Mouse (Mus musculus): ENCODE measurements at regions not wholly inside any gene's neighbourhood (a gene's known extent, or its start where the extent isn't known, plus 50 kb on each side); places are given as distances from the start of the nearest gene placed in this dataset.

DNA sequence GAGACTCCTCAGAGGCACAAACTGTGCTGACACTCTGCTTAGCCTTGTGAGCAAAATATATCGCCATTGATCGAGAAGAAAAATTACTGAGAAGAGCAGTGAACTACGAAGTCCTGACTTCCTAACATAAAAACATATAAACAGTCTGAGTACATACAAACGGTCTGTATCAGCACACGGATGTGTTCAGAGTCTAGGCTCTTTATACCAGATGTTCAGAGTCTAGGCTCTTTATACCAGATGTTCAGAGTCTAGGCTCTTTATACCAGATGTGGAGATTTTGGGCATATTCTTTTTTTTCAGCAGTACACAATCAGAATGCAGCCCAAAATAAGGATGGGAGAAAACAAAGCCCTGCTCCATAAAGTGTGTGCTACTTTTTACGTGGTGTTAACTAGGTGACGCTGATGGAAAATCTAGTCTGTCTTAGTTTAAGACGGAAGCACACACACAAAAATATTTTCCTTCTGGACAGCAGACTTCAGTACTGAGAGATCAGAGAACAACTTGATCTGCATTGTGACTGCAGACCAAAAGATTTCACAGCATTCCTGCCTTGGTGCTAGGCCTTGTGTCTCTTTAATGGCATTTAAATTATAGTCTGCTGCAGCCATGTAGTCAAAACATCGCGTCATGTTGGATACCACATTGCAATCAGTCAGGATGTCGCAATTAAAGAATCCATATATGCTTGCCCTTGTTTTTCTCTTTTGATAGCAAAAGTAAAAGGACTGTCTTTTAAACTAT, 233.6 kb downstream of the Ptprc start:
- no peak overlapping the region for H3K9ac ChIP-seq (ENCODE audit: low read depth, low read length)
- no peaks in the 10 kb centered on the region for H3K27me3 ChIP-seq (ENCODE audit: control insufficient read depth, insufficient read depth, low read depth, low read length)
- 86% methylated on average over 11 of the region's 11 CpGs for WGBS
- no peaks in the 10 kb centered on the region for H3K36me3 ChIP-seq (ENCODE audit: control insufficient read depth, insufficient read depth, low read length)
- H3K4me2 ChIP-seq (ENCODE audit: low read length) = no peak overlapping the region
- H3K4me3 ChIP-seq (ENCODE audit: low read depth, low read length) = no peak overlapping the region
- ATAC-seq = no peak
- H3K9me3 ChIP-seq (replicated peaks; ENCODE audit: control insufficient read depth, low read length, poor library complexity, severe bottlenecking) = no peaks in the 10 kb centered on the region
- no peak overlapping the region for H3K27ac ChIP-seq (ENCODE audit: low read length)
- H3K4me1 ChIP-seq (ENCODE audit: control insufficient read depth, insufficient read depth, low read length) = no peaks in the 10 kb centered on the region

DNA sequence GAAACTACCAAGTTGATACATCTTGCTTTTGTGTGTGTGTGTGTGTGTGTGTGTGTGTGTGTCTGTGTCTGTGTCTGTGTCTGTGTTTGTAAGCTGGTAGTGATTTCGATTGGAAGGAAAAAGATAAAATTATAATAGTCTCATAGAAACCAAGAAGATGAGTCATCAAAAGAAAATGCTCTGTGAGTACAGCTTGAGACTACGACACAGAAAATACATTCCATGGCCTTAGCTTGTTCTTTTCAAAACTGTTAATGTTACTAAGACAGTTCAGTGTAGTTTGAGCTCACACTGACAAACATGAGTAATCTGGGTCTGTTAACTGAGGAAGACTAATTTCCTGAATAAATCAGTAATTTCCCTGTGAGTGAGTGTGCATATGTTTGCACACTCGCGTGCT, 239.8 kb downstream of the Ptprc start:
- Histone ChIP-seq H3K27me3 (ENCODE audit: control insufficient read depth, insufficient read depth, low read depth, low read length) (no peaks in the 10 kb centered on the region), H3K9ac (ENCODE audit: low read depth, low read length) (no peak overlapping the region), H3K9me3 (replicated peaks; ENCODE audit: control insufficient read depth, low read length, poor library complexity, severe bottlenecking) (no peaks in the 10 kb centered on the region), H3K27ac (ENCODE audit: low read length) (no peak overlapping the region), H3K4me3 (ENCODE audit: low read depth, low read length) (no peak overlapping the region), H3K4me2 (ENCODE audit: low read length) (no peak overlapping the region), H3K36me3 (ENCODE audit: control insufficient read depth, insufficient read depth, low read length) (peaks cover 10% of the 10 kb centered on the region; the same call in 1 of the 2 replicates), H3K4me1 (ENCODE audit: control insufficient read depth, insufficient read depth, low read length) (no peaks in the 10 kb centered on the region)
- ATAC-seq = no peak
- 95% methylated on average over 4 of the region's 4 CpGs for WGBS

DNA sequence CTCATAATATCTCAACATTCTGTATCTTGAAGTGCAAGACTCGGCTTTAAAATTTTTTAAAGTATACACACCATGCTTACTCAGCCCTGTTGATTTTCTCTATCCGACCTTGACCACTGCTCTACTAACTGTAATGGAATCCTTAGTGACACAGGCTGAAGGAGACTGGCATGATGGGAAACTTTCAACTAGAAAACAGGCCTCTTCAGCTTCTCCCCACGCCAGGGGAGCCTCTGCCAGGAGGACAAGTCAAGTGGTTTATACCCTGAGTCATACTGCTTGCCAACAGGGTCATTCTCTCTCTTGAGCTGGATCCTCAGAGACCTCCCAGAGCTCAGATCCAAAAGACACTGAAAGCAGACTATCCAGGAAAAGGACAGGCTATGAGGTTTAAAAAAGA, 245.7 kb downstream of the Ptprc start:
- ATAC-seq = no peak
- Histone ChIP-seq H3K27ac (ENCODE audit: low read length) (peak overlapping the region; percentile 42; the same call in 1 of the 2 replicates), H3K9ac (ENCODE audit: low read depth, low read length) (no peak overlapping the region), H3K36me3 (ENCODE audit: control insufficient read depth, insufficient read depth, low read length) (peaks cover 10% of the 10 kb centered on the region; the same call in 1 of the 2 replicates), H3K27me3 (ENCODE audit: control insufficient read depth, insufficient read depth, low read depth, low read length) (no peaks in the 10 kb centered on the region), H3K4me1 (ENCODE audit: control insufficient read depth, insufficient read depth, low read length) (peaks cover 38% of the 10 kb centered on the region), H3K4me2 (ENCODE audit: low read length) (no peak overlapping the region), H3K4me3 (ENCODE audit: low read depth, low read length) (no peak overlapping the region), H3K9me3 (replicated peaks; ENCODE audit: control insufficient read depth, low read length, poor library complexity, severe bottlenecking) (no peaks in the 10 kb centered on the region)
- 73% methylated on average over 3 of the region's 3 CpGs for WGBS

DNA sequence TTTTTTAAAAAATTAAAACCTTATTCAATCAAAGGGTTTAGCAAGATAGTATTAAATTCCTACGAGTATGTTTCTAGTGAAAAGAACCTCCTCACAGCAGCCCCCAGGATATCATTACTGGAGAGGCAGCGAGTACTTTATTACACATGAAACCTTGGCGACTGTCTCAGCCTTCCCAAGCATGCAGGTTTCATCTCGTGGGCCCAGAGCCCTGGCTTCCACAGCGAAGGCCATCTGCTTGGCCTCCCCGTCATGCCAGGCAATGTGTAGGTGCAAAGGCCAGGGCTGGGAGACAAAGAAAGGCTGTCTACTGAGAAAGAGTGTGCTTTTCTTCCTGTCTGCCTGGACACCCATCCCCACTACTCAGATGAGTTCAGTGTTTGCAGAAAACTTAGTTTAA, 247.0 kb downstream of the Ptprc start:
- Histone ChIP-seq H3K27me3 (ENCODE audit: control insufficient read depth, insufficient read depth, low read depth, low read length) (no peaks in the 10 kb centered on the region), H3K4me2 (ENCODE audit: low read length) (peak overlapping the region; percentile 46; the same call in 1 of the 2 replicates), H3K4me3 (ENCODE audit: low read depth, low read length) (no peak overlapping the region), H3K36me3 (ENCODE audit: control insufficient read depth, insufficient read depth, low read length) (peaks cover 10% of the 10 kb centered on the region; the same call in 1 of the 2 replicates), H3K9me3 (replicated peaks; ENCODE audit: control insufficient read depth, low read length, poor library complexity, severe bottlenecking) (no peaks in the 10 kb centered on the region), H3K4me1 (ENCODE audit: control insufficient read depth, insufficient read depth, low read length) (peaks cover 38% of the 10 kb centered on the region), H3K27ac (ENCODE audit: low read length) (peak overlapping the region; percentile 80), H3K9ac (ENCODE audit: low read depth, low read length) (no peak overlapping the region; the same call in 1 of the 2 replicates)
- WGBS = 12% methylated on average over 6 of the region's 6 CpGs
- ATAC-seq = peak; percentile 67

DNA sequence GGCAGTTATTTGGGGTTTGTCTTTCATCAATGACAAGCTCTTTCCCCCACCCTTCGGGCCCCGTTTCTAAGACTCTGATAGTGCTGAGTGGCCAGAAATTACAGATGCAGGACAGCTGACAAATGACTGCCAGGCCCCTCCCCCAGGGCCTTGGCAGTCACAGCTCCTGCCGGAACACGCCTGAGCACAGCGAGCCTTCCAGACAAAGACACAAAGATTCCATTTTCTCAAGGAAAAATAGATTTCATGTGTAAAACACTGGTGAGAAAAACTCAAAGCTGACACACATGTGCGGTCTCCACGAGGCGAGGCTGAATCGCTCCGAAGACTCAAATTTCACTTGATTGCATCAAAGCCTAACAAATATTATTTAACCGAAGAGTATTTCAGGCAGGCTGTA, 247.6 kb downstream of the Ptprc start:
- H3K9ac ChIP-seq (ENCODE audit: low read depth, low read length) = peak overlapping the region; percentile 44; the same call in 1 of the 2 replicates
- ATAC-seq = peak; percentile 81
- H3K27ac ChIP-seq (ENCODE audit: low read length) = peak overlapping the region; percentile 80
- H3K4me2 ChIP-seq (ENCODE audit: low read length) = peak overlapping the region; percentile 46
- peak overlapping the region; percentile 4; the same call in 1 of the 2 replicates for H3K4me3 ChIP-seq (ENCODE audit: low read depth, low read length)
- 6% methylated on average over 11 of the region's 11 CpGs for WGBS
- H3K4me1 ChIP-seq (ENCODE audit: control insufficient read depth, insufficient read depth, low read length) = peaks cover 38% of the 10 kb centered on the region
- H3K9me3 ChIP-seq (replicated peaks; ENCODE audit: control insufficient read depth, low read length, poor library complexity, severe bottlenecking) = no peaks in the 10 kb centered on the region
- H3K36me3 ChIP-seq (ENCODE audit: control insufficient read depth, insufficient read depth, low read length) = peaks cover 10% of the 10 kb centered on the region; the same call in 1 of the 2 replicates
- H3K27me3 ChIP-seq (ENCODE audit: control insufficient read depth, insufficient read depth, low read depth, low read length) = no peaks in the 10 kb centered on the region

DNA sequence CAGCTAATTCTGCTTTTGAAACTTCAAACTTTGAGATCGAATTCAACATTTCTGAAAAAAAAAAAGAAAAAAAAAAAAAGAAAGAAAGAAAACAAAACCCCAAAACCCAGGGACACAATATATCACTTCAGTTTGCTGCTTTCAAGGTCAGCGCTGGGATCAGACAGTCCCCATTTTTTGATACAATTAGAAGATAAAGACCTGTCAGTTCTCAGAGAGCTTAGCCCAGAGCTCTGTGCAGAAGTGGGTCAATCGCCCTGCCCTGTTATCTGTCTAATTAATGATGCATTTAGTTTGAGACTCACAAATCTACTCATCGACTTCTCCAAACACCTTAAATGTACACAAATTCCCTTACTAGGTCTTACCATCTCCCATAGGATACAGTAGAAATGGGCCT, 249.2 kb downstream of the Ptprc start:
- ATAC-seq = no peak
- Histone ChIP-seq H3K27me3 (ENCODE audit: control insufficient read depth, insufficient read depth, low read depth, low read length) (no peaks in the 10 kb centered on the region), H3K4me1 (ENCODE audit: control insufficient read depth, insufficient read depth, low read length) (peaks cover 42% of the 10 kb centered on the region), H3K9ac (ENCODE audit: low read depth, low read length) (no peak overlapping the region), H3K36me3 (ENCODE audit: control insufficient read depth, insufficient read depth, low read length) (peaks cover under 1% of the 10 kb centered on the region; the same call in 1 of the 2 replicates), H3K27ac (ENCODE audit: low read length) (no peak overlapping the region), H3K4me3 (ENCODE audit: low read depth, low read length) (no peak overlapping the region), H3K4me2 (ENCODE audit: low read length) (no peak overlapping the region), H3K9me3 (replicated peaks; ENCODE audit: control insufficient read depth, low read length, poor library complexity, severe bottlenecking) (no peaks in the 10 kb centered on the region)
- WGBS = 47% methylated on average over 4 of the region's 4 CpGs

DNA sequence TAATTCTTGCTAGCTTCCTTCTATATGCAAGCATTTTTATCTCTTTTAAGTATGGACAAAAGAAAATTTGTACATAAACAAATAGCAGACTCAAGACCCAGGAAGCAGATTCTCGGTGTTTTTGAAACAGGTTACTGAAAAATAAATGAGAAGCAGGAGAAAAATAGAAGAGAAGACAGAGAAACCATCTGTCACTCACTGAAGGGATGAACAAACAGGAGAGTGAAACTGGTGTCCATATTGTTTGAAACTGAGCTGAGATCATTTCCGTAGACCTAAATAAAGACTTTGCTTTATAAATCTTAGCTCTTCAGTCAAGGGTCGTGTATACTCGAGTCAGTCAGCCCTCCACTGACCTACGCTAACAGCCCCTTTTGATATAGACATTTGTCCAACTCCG, 251.4 kb downstream of the Ptprc start:
- peaks cover 37% of the 10 kb centered on the region for H3K4me1 ChIP-seq (ENCODE audit: control insufficient read depth, insufficient read depth, low read length)
- no peak for ATAC-seq
- 84% methylated on average over 6 of the region's 6 CpGs for whole genome bisulfite sequencing
- H3K27me3 ChIP-seq (ENCODE audit: control insufficient read depth, insufficient read depth, low read depth, low read length) = no peaks in the 10 kb centered on the region
- no peak overlapping the region for H3K4me2 ChIP-seq (ENCODE audit: low read length)
- no peak overlapping the region for H3K27ac ChIP-seq (ENCODE audit: low read length)
- no peak overlapping the region for H3K9ac ChIP-seq (ENCODE audit: low read depth, low read length)
- H3K4me3 ChIP-seq (ENCODE audit: low read depth, low read length) = no peak overlapping the region
- no peaks in the 10 kb centered on the region for H3K36me3 ChIP-seq (ENCODE audit: control insufficient read depth, insufficient read depth, low read length)
- H3K9me3 ChIP-seq (replicated peaks; ENCODE audit: control insufficient read depth, low read length, poor library complexity, severe bottlenecking) = no peaks in the 10 kb centered on the region

DNA sequence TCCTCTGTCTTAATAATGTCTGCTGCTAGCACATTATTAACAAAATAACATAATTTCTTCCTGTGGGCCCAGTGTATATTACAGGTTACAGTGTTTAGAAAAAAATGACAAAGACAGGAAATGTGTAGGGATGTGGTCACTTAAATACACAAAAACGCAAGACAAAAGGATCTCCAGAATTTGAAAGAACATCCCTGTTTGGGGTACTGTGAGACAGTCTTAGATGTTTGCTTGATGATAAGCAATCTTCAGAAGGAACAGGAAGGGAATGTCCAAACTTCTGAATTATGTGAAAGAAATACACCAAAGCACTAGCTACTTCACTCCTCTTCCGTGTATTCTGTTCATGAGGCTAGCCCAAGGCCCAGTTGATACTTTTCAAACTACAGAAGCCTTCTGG, 251.8 kb downstream of the Ptprc start:
- Histone ChIP-seq H3K27ac (ENCODE audit: low read length) (no peak overlapping the region), H3K4me3 (ENCODE audit: low read depth, low read length) (no peak overlapping the region), H3K9ac (ENCODE audit: low read depth, low read length) (no peak overlapping the region), H3K36me3 (ENCODE audit: control insufficient read depth, insufficient read depth, low read length) (no peaks in the 10 kb centered on the region), H3K4me1 (ENCODE audit: control insufficient read depth, insufficient read depth, low read length) (peaks cover 33% of the 10 kb centered on the region), H3K27me3 (ENCODE audit: control insufficient read depth, insufficient read depth, low read depth, low read length) (no peaks in the 10 kb centered on the region), H3K4me2 (ENCODE audit: low read length) (no peak overlapping the region), H3K9me3 (replicated peaks; ENCODE audit: control insufficient read depth, low read length, poor library complexity, severe bottlenecking) (no peaks in the 10 kb centered on the region)
- no peak for ATAC-seq
- 87% methylated on average over 2 of the region's 2 CpGs for WGBS

DNA sequence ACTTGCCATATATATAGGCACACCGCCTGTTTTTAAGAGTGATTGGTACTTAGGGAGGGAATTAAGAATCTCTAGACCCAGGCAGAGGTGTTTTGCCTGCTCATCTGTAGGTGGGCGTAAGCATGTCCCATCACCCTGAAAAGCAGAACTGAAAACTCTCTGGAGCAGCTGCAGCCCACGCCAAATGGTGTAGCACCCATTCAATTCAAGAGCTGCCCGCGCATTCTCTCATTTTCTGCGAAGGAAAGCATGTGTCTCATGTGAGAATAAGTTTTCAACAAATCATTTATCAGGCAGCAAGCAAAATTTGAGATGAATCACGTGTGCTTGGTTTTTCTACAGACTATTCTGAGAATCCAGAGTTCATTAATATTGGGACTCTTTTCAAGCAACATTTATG, 252.7 kb downstream of the Ptprc start:
- Histone ChIP-seq H3K4me2 (ENCODE audit: low read length) (no peak overlapping the region), H3K36me3 (ENCODE audit: control insufficient read depth, insufficient read depth, low read length) (no peaks in the 10 kb centered on the region), H3K4me1 (ENCODE audit: control insufficient read depth, insufficient read depth, low read length) (peaks cover 25% of the 10 kb centered on the region), H3K9me3 (replicated peaks; ENCODE audit: control insufficient read depth, low read length, poor library complexity, severe bottlenecking) (no peaks in the 10 kb centered on the region), H3K4me3 (ENCODE audit: low read depth, low read length) (no peak overlapping the region), H3K27ac (ENCODE audit: low read length) (no peak overlapping the region), H3K9ac (ENCODE audit: low read depth, low read length) (no peak overlapping the region), H3K27me3 (ENCODE audit: control insufficient read depth, insufficient read depth, low read depth, low read length) (no peaks in the 10 kb centered on the region)
- WGBS = 89% methylated on average over 7 of the region's 7 CpGs
- ATAC-seq = no peak
